Mouse (Mus musculus) lung, postnatal 10 days (tissue): ENCODE results near the gene Eya4.
A peak's percentile ranks its signal among the peaks of the same experiment; 100 is the strongest.

ENCODE experiments used
- DNase-seq: peaks from one replicate; pipeline ENCODE4 v3.0.0; 2021

Eya4 gene

GRCm38 (mm10) chr10:23230863-23231262, 119.7 kb downstream of the Eya4 start:
- no peak for DNase-seq

GRCm38 (mm10) chr10:23223336-23223735, 127.2 kb downstream of the Eya4 start:
- no peak for DNase-seq

- DNase-seq: no peak
Observed at GRCm38 (mm10) chr10:23220432-23220831, 130.2 kb downstream of the Eya4 start.

- DNase-seq: no peak
Observed at GRCm38 (mm10) chr10:23216815-23217214, 133.8 kb downstream of the Eya4 start.

- no peak for DNase-seq
Observed at GRCm38 (mm10) chr10:23211381-23211780, 139.2 kb downstream of the Eya4 start.

GRCm38 (mm10) chr10:23203885-23204284, 146.7 kb downstream of the Eya4 start:
- DNase-seq: no peak

GRCm38 (mm10) chr10:23203144-23203838, 147.3 kb downstream of the Eya4 start:
- DNase-seq: no peak

- DNase-seq: no peak
Observed at GRCm38 (mm10) chr10:23202591-23202990, 148.0 kb downstream of the Eya4 start.

GRCm38 (mm10) chr10:23198251-23198650, 152.3 kb downstream of the Eya4 start:
- no peak for DNase-seq

GRCm38 (mm10) chr10:23196336-23196735, 154.2 kb downstream of the Eya4 start:
- DNase-seq: no peak

GRCm38 (mm10) chr10:23195337-23195736, 155.2 kb downstream of the Eya4 start:
- no peak for DNase-seq

GRCm38 (mm10) chr10:23189836-23190235, 160.8 kb downstream of the Eya4 start:
- no peak for DNase-seq

- DNase-seq: no peak
Observed at GRCm38 (mm10) chr10:23185391-23185790, 165.2 kb downstream of the Eya4 start.

- no peak for DNase-seq
Observed at GRCm38 (mm10) chr10:23181572-23182493, 168.8 kb downstream of the Eya4 start.

- no peak for DNase-seq
Observed at GRCm38 (mm10) chr10:23179285-23179684, 171.3 kb downstream of the Eya4 start.

- no peak for DNase-seq
Observed at GRCm38 (mm10) chr10:23177347-23178046, 173.1 kb downstream of the Eya4 start.

GRCm38 (mm10) chr10:23176666-23177346, 173.8 kb downstream of the Eya4 start:
- peak; percentile 18 for DNase-seq

- no peak for DNase-seq
Observed at GRCm38 (mm10) chr10:23171541-23171940, 179.0 kb downstream of the Eya4 start.

- no peak for DNase-seq
Observed at GRCm38 (mm10) chr10:23165089-23165642, 185.4 kb downstream of the Eya4 start.

GRCm38 (mm10) chr10:23159844-23160243, 190.7 kb downstream of the Eya4 start:
- no peak for DNase-seq

GRCm38 (mm10) chr10:23159138-23159537, 191.4 kb downstream of the Eya4 start:
- DNase-seq: no peak

- no peak for DNase-seq
Observed at GRCm38 (mm10) chr10:23156866-23157625, 193.5 kb downstream of the Eya4 start.
